Mouse (Mus musculus) T-helper 2 cell (primary cell): Measurements from ENCODE around the gene Serping1.

Experiments
- in situ Hi-C: fragments of 300-600 bp; cut with MboI, MseI; formaldehyde crosslinking; loops from one replicate; pipeline ENCODE4 v1.15.1; 2025; ENCODE audit warnings: high pct_unique_total_duplicates

Serping1 gene

GRCm38 (mm10) chr2:84783315-84783714 is 8.1 kb upstream of the Serping1 start:
- in situ Hi-C loops = no loop called here

- in situ Hi-C loops = no loop called here
Observed at GRCm38 (mm10) chr2:84779210-84779609, 4.0 kb upstream of the Serping1 start.

GRCm38 (mm10) chr2:84777706-84778105 is 2.5 kb upstream of the Serping1 start:
- in situ Hi-C loops = no loop called here

- in situ Hi-C loops = no loop called here
Observed at GRCm38 (mm10) chr2:84775665-84776064, 421 bp upstream of the Serping1 start.

- in situ Hi-C loops = no loop called here
Observed at GRCm38 (mm10) chr2:84774751-84775150, 493 bp downstream of the Serping1 start.

GRCm38 (mm10) chr2:84773195-84773594 is 2.0 kb downstream of the Serping1 start:
- in situ Hi-C loops = no loop called here

- in situ Hi-C loops = no loop called here
Observed at GRCm38 (mm10) chr2:84772454-84772853, 2.8 kb downstream of the Serping1 start.

- in situ Hi-C loops = no loop called here
Observed at GRCm38 (mm10) chr2:84770501-84770900, 4.7 kb downstream of the Serping1 start.

- in situ Hi-C loops = no loop called here
Observed at GRCm38 (mm10) chr2:84762818-84763217, 12.4 kb downstream of the Serping1 start.

GRCm38 (mm10) chr2:84762295-84762694 is 12.9 kb downstream of the Serping1 start:
- in situ Hi-C loops = no loop called here

- in situ Hi-C loops = no loop called here
Observed at GRCm38 (mm10) chr2:84761840-84762239, 13.4 kb downstream of the Serping1 start.

GRCm38 (mm10) chr2:84761309-84761708 is 13.9 kb downstream of the Serping1 start:
- in situ Hi-C loops = no loop called here

GRCm38 (mm10) chr2:84760777-84761176 is 14.5 kb downstream of the Serping1 start:
- in situ Hi-C loops = no loop called here

- in situ Hi-C loops = no loop called here
Observed at GRCm38 (mm10) chr2:84758542-84759127, 16.6 kb downstream of the Serping1 start.

- in situ Hi-C loops = no loop called here
Observed at GRCm38 (mm10) chr2:84757026-84757682, 18.1 kb downstream of the Serping1 start.

GRCm38 (mm10) chr2:84756245-84756644 is 19.0 kb downstream of the Serping1 start:
- in situ Hi-C loops = no loop called here

GRCm38 (mm10) chr2:84750115-84750514 is 25.1 kb downstream of the Serping1 start:
- in situ Hi-C loops = no loop called here

- in situ Hi-C loops = no loop called here
Observed at GRCm38 (mm10) chr2:84744126-84744525, 31.1 kb downstream of the Serping1 start.

GRCm38 (mm10) chr2:84743561-84743960 is 31.7 kb downstream of the Serping1 start, which contains the start of gene Gm19426:
Gene Gm19426 (minus strand): TSS chr2:84743655.
- in situ Hi-C loops = no loop called here

- in situ Hi-C loops = no loop called here
Observed at GRCm38 (mm10) chr2:84742451-84743283, 32.6 kb downstream of the Serping1 start.

- in situ Hi-C loops = no loop called here
Observed at GRCm38 (mm10) chr2:84741841-84742450, 33.3 kb downstream of the Serping1 start.
